Mouse (Mus musculus) cerebellum, postnatal 4 days (tissue): ENCODE measurements around the gene Ulk3.

Source experiments
- DNase-seq, 2 experiments: peaks; one replicate each; pipeline ENCODE4 v3.0.0; 2022; ENCODE audit warnings: low spot score in 2 of 2, mixed read lengths in 1 of 2

Ulk3 gene

GRCm38 (mm10) chr9:57643856-57644180 is 54.6 kb downstream of the Ulk3 start:
- DNase-seq: no peak

GRCm38 (mm10) chr9:57644442-57644943 is 55.2 kb downstream of the Ulk3 start:
- no peak for DNase-seq

- peak; percentile 96 to 98 for DNase-seq
Measured at GRCm38 (mm10) chr9:57644944-57645893, 56.0 kb downstream of the Ulk3 start.
